Mouse (Mus musculus) large intestine, adult 2 months (tissue): ENCODE measurements around the gene Cnot1. TPM values are rescaled to one million over a fixed set of nuclear protein-coding genes. Genes with fewer than 3 reads are reported as not detected.
"Not testable (repeated sequence)": the region's sequence is repeated elsewhere in the genome, so short reads cannot be mapped to it uniquely, and the experiment has no call there.

Experiments used
- DNase-seq: peaks from one replicate; pipeline ENCODE4 v3.0.0-alpha.2; 2012; ENCODE audit warnings: low read depth, low spot score
- WGBS: fragments of 180-500 bp; shearing (Covaris S2); methylation state at CpG from one replicate; pipeline ENCODE4 v1.1.7; 2018; 5-methylcytosine and 5-hydroxymethylcytosine counted together
- polyA plus RNA-seq: library from polyadenylated mRNA; depleted of rRNA; stranded (reverse); fragments of >200 nt; gene quantifications from 2 replicates; pipeline ENCODE4 v1.2.3, GENCODE M21; 2012; rRNA removed

The Cnot1 gene
- 74.6 and 112 TPM in 2 replicates for polyA plus RNA-seq

- WGBS: under 1% methylated on average over 44 of the region's 44 CpGs
- DNase-seq: peak; percentile 80
These were observed at the start of gene Cnot1 for GRCm38 (mm10) chr8:95807331-95807843. Cnot1 (minus strand) TSS chr8:95807464.

DNA sequence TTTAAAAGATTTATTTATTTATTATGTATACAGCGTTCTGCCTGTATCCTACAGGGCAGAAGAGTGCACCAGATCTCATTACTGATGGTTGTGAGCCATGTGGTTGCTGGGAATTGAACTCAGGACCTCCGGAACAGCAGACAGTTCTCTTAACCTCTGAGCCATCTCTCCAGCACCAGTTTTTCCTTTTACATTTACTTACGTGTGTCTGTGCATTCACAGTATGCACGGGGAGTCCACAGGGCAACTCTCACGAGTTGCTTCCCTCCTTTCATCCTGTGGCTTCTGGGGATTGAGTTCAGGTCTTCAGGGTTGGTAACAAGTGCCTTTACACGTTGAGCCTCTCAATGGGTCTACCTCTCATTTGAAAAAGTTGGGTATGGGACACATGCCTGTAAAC is 46.9 kb upstream of the Cnot1 start:
- 84% methylated on average over 6 of the region's 6 CpGs for WGBS
- DNase-seq: no peak

- 6% methylated on average over 22 of the region's 22 CpGs for WGBS
- DNase-seq: peak; percentile 87
These were observed 46.0 kb upstream of the Cnot1 start, which contains the start of gene Slc38a7 for GRCm38 (mm10) chr8:95853102-95853843. Slc38a7 (minus strand) TSS chr8:95853539.

- 17% methylated on average over 4 of the region's 4 CpGs for WGBS
- DNase-seq: peak; percentile 8
These were observed 45.0 kb upstream of the Cnot1 start for GRCm38 (mm10) chr8:95852290-95852689.

GRCm38 (mm10) chr8:95850326-95850725 is 43.1 kb upstream of the Cnot1 start:
- 86% methylated on average over 2 of the region's 2 CpGs for WGBS
- no peak for DNase-seq

DNA sequence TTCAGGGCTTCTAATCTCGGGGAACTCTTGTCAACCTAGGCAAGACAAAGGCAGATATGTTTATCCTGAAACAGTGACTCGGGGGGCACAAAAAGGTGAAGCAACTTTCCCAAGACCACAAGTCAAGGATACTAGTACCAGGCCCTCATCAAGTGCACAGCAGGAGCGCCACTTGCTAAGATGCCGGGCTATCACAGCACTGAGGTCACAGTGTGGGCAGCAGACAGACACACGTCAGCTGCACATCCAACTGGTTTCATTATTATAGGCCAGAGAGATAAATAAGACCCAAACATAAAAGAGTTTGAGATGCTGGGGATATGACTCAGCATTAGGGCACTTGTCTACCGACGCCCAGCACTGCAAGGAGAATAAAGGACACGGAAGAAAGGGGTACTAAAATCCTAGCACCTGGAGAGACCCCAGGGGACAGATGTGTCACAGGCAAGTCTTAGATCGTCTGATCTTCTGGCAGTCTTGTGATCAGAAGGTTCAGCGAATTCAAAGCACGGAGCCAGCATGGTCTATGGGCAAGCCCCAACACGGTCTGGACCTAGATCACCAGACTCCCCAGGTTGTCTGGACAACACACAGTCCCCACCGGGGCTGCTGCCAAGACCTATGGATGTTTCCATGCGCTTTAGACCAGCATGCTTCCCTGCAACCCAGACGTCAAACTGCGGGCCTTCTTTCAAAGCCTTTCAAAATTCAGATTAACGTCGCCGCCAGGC is 41.6 kb upstream of the Cnot1 start:
- no peak for DNase-seq
- 93% methylated on average over 19 of the region's 19 CpGs for WGBS

DNA sequence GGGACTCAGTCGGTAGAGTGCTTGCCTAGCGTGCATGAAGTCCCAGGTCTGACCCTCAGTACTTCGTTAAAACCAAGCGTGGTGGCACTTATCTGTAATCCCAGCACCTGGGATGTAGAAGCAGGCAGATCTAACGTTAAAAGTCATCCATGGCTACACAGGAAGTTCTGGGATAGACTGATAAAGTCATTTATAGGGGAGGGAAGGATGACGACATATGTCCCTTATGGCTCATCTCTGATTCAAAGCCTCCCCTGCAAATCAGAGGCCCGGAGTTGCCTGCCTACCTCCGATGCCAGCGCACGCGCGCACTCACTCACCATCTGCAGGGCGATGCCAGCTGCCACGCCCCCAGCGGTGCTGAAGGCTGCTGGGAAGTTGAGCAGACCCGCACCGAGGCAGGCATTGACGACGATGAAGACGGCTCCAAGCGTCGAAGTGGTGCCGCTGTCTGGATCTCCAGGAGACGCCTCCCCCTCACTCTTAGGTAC is 40.8 kb upstream of the Cnot1 start:
- 88% methylated on average over 24 of the region's 24 CpGs for WGBS
- no peak for DNase-seq

DNA sequence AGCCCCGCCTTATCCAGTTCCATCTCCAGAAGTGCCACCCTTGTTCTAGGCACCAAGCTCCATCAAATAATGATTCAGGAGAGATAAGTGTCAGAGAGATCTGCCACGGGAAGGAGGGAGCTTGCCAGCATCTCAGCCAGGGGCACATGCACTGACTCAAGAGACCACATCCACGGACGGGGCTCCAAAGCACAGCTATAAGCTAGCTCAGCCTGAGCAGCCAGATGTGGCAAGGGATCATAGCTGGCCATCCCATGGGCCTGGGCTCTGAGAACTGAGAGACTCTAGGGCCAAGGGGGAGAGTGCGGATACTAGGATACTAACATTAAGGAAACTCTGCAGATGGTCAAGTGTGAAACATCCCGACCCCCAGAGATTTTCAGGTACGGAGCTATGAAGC is 37.8 kb upstream of the Cnot1 start:
- WGBS: 93% methylated on average over 7 of the region's 7 CpGs
- DNase-seq: no peak

GRCm38 (mm10) chr8:95843968-95844367 is 36.7 kb upstream of the Cnot1 start:
- 92% methylated on average over 6 of the region's 6 CpGs for WGBS
- no peak for DNase-seq

GRCm38 (mm10) chr8:95841436-95841835 is 34.2 kb upstream of the Cnot1 start:
- WGBS: 95% methylated on average over 15 of the region's 15 CpGs
- DNase-seq: no peak

DNA sequence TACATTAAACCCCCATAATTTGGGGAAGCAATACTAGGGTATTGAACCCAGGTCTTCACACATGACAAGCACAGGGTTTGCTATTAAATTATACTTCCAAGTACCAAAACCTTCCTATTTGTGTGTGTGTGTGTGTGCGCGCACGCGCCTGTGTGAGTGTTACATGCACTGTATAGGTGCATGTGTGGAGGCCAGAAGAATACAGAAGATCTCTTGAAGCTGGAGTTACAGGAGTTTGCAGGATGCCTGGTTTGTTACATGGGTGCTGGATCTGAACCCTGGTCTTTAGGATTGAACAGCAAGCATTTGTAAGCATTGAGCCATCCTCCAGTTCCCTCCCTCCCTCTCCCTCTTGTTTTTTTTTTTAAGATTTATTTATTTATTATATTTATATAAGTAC is 32.0 kb upstream of the Cnot1 start:
- WGBS: 99% methylated on average over 4 of the region's 4 CpGs
- no peak for DNase-seq

DNA sequence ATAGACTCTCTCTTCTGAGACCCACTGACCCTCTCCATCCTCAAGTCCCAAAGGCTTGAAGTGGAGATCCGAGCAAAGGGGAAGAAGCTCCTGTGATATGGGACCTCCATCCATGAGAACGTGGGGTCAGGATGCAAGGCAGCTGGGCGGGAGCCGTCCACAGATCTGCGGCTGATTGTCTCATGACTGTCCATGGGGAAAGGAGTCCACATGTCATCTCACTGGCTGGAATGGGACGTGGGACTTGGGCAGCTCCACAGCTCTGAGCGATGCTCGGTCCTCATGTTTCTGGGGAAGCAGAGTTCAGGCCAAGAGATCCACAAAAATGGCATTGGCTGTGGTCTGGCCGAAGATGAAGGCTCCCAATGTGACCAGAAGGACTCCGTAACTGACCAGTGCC is 30.0 kb upstream of the Cnot1 start:
- 92% methylated on average over 10 of the region's 10 CpGs for WGBS
- no peak for DNase-seq

GRCm38 (mm10) chr8:95835891-95836290 is 28.6 kb upstream of the Cnot1 start:
- no peak for DNase-seq
- 75% methylated on average over 4 of the region's 4 CpGs for WGBS

DNA sequence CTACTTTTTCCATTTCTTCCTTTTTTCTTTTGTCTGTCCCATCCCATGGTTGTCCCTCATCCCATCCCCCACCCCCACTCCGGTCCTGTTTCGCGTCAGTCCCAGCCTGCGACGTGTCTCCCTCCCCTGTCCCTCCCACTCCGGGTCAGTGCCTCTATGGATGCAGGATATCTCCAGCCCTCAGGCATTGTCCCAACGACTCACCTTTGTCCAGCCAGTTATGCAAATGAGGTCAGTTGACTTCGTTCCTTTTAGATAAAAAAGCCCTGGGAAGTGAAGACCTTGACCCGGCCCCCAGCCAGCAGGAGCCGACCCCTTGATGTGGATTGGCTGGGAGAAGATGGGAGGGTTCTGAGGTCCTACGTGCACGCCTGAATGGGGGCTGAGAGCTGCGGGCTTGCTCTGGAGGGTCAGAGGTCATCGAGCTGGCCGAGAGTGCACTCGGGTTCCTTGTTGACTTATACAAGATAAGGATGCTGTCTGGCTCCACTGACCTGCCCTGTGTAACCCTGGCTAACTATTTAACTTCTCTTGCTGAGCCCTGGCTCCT is 26.2 kb upstream of the Cnot1 start:
- DNase-seq: no peak
- WGBS: 4% methylated on average over 16 of the region's 16 CpGs

DNA sequence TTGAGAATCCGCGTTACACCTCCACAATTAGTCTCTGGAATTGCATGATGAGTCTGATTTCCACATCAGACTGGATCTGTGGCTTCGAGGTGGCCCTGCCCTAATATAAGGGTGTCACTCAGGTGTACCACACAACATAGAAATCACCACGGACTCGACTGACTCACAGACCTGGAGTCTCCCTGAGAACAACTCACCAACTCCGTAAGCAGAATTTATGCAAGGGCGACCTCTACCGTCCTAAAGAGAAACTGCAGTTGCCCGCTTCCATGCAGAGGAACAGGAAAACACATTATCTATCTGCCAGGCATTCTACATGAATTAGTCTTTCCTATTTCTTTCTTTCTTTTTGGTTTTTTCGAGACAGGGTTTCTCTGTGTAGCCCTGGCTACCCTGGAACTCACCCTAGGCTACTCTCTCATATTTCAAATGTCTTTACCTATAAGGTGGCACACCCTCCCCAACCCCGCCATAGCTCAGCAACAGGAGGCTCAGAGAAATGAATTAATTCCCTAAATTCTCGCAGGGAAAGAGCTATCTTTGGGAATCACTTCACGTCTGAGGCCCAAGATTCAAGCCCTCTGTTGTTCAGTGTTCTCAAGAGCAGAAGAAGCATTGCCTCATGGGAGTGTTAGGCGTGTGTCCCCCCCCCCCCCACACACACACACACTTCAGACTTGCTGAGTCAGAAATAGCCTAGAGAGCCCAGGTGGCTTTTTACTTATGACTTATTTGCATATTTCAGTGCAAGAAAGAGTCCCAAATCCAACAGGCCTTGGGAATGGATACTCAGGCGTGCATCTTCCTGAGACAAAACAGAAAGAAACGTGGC is 25.6 kb upstream of the Cnot1 start:
- 20% methylated on average over 16 of the region's 16 CpGs for WGBS
- DNase-seq: peak; percentile 66

- 41% methylated on average over 3 of the region's 3 CpGs for whole genome bisulfite sequencing
- no peak for DNase-seq
These were observed 22.9 kb upstream of the Cnot1 start for GRCm38 (mm10) chr8:95830144-95830543.

GRCm38 (mm10) chr8:95825162-95825561 is 17.9 kb upstream of the Cnot1 start, which contains the start of gene Sap18b:
Sap18b (plus strand) TSS chr8:95825346.
- DNase-seq: not testable (repeated sequence)
- 68% methylated on average over 25 of the region's 25 CpGs for WGBS

GRCm38 (mm10) chr8:95822699-95823098 is 15.4 kb upstream of the Cnot1 start:
- WGBS: 61% methylated on average over 3 of the region's 3 CpGs
- DNase-seq: no peak

GRCm38 (mm10) chr8:95822096-95822495 is 14.8 kb upstream of the Cnot1 start:
- DNase-seq: no peak
- 78% methylated on average over 5 of the region's 5 CpGs for WGBS
